Mouse (Mus musculus): ENCODE data around the gene Satb2. TPM values are rescaled to one million over a fixed set of nuclear protein-coding genes. Genes with fewer than 3 reads are reported as not detected.

Satb2 gene
- total and polyA plus RNA-seq, 3 experiments, result 2.0 to 3.9 (median 2.1) TPM

DNA sequence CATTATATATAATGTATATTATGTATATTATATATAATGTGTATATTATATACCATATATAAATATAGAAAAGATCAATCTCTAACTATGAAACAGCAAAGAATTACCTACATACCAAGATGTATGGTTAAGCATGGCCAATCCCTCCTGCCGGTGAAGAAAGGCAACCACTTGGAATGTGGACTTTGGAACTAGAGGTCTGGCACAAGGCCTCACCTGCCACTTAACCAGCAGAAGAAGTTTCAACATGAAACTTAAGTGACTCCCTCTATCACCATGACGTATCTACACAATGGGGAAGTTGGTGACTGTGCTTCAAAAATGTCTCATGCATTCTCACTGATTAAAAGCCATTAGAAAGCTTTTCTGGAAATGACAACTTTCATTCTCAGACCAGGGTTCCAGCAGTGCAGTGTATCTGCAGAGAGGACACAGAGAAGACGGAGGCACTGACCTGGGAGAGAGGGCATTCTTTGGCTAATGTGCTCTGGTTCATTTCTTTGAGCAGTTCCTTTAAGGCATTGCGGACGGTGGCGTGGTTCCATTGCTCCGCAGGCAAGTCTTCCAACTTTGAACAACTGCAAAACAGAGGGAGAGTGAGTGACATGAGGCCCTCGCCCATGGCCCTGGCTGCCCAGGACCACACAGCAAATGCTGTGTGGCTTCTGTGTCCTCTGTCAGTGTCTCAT lies 80.8 kb downstream of the Satb2 start:
- Histone ChIP-seq H3K27ac (ENCODE audit: insufficient read depth, low read depth) (no peak overlapping the region), H3K4me2 (ENCODE audit: insufficient read depth, low read depth, poor library complexity, severe bottlenecking) (no peak overlapping the region), H3K36me3 (replicated peaks in 1 of 2; ENCODE audit: control insufficient read depth in 1 of 2, insufficient read depth in 1 of 2, low read length in 1 of 2) (peaks cover 19 to 58% of the 10 kb centered on the region in 2 experiments), H3K9ac (ENCODE audit: insufficient read depth, low read depth) (no peak overlapping the region), H3K4me1 (ENCODE audit: control insufficient read depth in 1 of 2, insufficient read depth in 2 of 2) (no peaks in the 10 kb centered on the region), H3K79me2 (replicated peaks; ENCODE audit: control insufficient read depth, extremely low read depth, insufficient read depth, poor library complexity, severe bottlenecking) (no peaks in the 10 kb centered on the region), H3K9me3 (replicated peaks; ENCODE audit: low read length) (no peaks in the 10 kb centered on the region), H3K4me3 (replicated peaks in 1 of 3; ENCODE audit: low read depth in 2 of 3, low read length in 2 of 3, poor library complexity in 1 of 3) (no peak overlapping the region), H3K27me3 (replicated peaks) (no peaks in the 10 kb centered on the region)
- dilution Hi-C loops (cut with MboI; ENCODE audit: extremely low pct_ligation_motif_present, extremely low pct_unique_long_range_greater_than_20kb, low sequenced_read_pairs), result no loop called here
- TF ChIP-seq MAX (IDR thresholded peaks at IDR 0.05; ENCODE audit: low read length) (no peak), E2F4 (IDR thresholded peaks at IDR 0.05; ENCODE audit: insufficient replicate concordance, low read depth, low read length) (no peak), ZNF384 (IDR thresholded peaks at IDR 0.05; ENCODE audit: low read depth, low read length) (no peak), GABPA (IDR thresholded peaks at IDR 0.05; ENCODE audit: insufficient replicate concordance, low read depth, low read length) (no peak), RAD21 (IDR thresholded peaks at IDR 0.05; ENCODE audit: low read depth, low read length) (no peak)
- in situ Hi-C loops (cut with MboI; ENCODE audit: low pct_ligation_motif_present, low pct_unique_long_range_greater_than_20kb, low sequenced_read_pairs), result no loop called here
- DNase-seq (ENCODE audit: extremely low read depth), result no peak

DNA sequence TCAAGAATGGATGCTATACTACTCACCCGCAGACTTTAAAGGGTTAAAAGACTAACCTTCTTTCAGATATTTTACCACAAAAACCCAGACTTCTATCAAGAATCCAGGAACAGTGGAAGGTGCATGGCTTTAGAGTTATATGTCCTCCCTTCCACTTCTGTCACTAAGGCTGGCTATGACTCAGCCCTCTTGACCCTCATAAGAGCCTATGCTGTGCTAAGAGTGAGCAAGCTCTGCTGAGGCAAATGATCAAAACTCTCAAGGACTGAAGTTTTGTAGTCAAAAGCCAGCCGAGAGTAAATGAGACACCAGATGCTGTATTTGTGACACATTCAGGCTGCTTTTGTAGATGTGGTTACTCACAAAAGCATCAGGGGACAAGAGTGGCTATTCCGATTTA lies 81.8 kb downstream of the Satb2 start:
- no peaks in the 10 kb centered on the region for H3K79me2 ChIP-seq (replicated peaks; ENCODE audit: control insufficient read depth, extremely low read depth, insufficient read depth, poor library complexity, severe bottlenecking)
- dilution Hi-C loops (cut with MboI; ENCODE audit: extremely low pct_ligation_motif_present, extremely low pct_unique_long_range_greater_than_20kb, low sequenced_read_pairs), result no loop called here
- no peak overlapping the region for H3K4me3 ChIP-seq (replicated peaks in 1 of 3; ENCODE audit: low read depth in 2 of 3, low read length in 2 of 3, poor library complexity in 1 of 3)
- no peaks in the 10 kb centered on the region for H3K9me3 ChIP-seq (replicated peaks; ENCODE audit: low read length)
- H3K9ac ChIP-seq (ENCODE audit: insufficient read depth, low read depth), result no peak overlapping the region
- no peak overlapping the region for H3K4me2 ChIP-seq (ENCODE audit: insufficient read depth, low read depth, poor library complexity, severe bottlenecking)
- TF ChIP-seq CHD1 (IDR thresholded peaks at IDR 0.05; ENCODE audit: low read depth, low read length) (no peak), TBP (conservative IDR thresholded peaks at IDR 0.05; ENCODE audit: low read depth, low read length) (no peak), RAD21 (IDR thresholded peaks at IDR 0.05; ENCODE audit: low read depth, low read length) (no peak), MAZ (IDR thresholded peaks at IDR 0.05; ENCODE audit: low read depth, low read length) (no peak), MXI1 (IDR thresholded peaks at IDR 0.05; ENCODE audit: low read depth, low read length) (no peak), POLR2AphosphoS2 (IDR thresholded peaks at IDR 0.05; ENCODE audit: low read depth, low read length) (no peak), POLR2A (IDR thresholded peaks at IDR 0.05; ENCODE audit: low read depth, low read length) (no peak), TCF12 (IDR thresholded peaks at IDR 0.05; ENCODE audit: low read depth, low read length) (no peak), NELFE (IDR thresholded peaks at IDR 0.05; ENCODE audit: low read depth, low read length) (no peak), UBTF (IDR thresholded peaks at IDR 0.05; ENCODE audit: low read depth, low read length) (no peak), KAT2A (IDR thresholded peaks at IDR 0.05; ENCODE audit: insufficient replicate concordance, low read length) (no peak), MEF2A (IDR thresholded peaks at IDR 0.05; ENCODE audit: borderline replicate concordance, low read depth, low read length) (no peak), ELF1 (IDR thresholded peaks at IDR 0.05; ENCODE audit: low read depth, low read length) (no peak)
- H3K27me3 ChIP-seq (replicated peaks), result no peaks in the 10 kb centered on the region
- no peak for DNase-seq (ENCODE audit: extremely low read depth)
- peaks cover 0 to 3% of the 10 kb centered on the region in 2 experiments; a peak in 1 of 4 replicates for H3K4me1 ChIP-seq (ENCODE audit: control insufficient read depth in 1 of 2, insufficient read depth in 2 of 2)
- H3K36me3 ChIP-seq (replicated peaks in 1 of 2; ENCODE audit: control insufficient read depth in 1 of 2, insufficient read depth in 1 of 2, low read length in 1 of 2), result peaks cover 19 to 58% of the 10 kb centered on the region in 2 experiments
- in situ Hi-C loops (cut with MboI; ENCODE audit: low pct_ligation_motif_present, low pct_unique_long_range_greater_than_20kb, low sequenced_read_pairs), result no loop called here
- no peak overlapping the region for H3K27ac ChIP-seq (ENCODE audit: insufficient read depth, low read depth)

Measured in CH12.LX (cell line).